Mouse (Mus musculus): ENCODE results near the gene Cyp2d40. TPM values are rescaled to one million over a fixed set of nuclear protein-coding genes. Genes with fewer than 3 reads are reported as not detected.
"Not testable (repeated sequence)": the region's sequence is repeated elsewhere in the genome, so short reads cannot be mapped to it uniquely, and the experiment has no call there.

Gene Cyp2d40
- polyA plus RNA-seq, 1 experiment from 2014 or later, result not detected

DNA sequence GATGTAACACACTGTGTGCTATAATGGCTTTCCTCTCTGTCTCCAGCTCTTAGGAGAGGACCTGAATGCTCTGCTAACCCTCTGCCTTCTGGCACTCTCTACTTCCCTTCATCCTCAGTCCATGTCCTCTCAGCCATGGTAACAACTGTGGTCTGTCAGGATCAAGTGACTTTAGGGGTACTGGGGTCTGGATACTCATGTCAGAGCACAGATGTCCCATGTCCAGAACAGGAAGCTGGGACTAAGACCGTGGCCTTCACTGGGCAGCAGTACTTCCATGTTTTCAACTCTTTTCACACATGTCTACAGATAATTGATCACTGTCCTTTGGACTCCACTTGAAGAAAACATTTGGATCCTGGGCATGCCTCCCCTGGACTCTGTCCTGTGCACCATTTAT lies 19.8 kb upstream of the Cyp2d40 start:
- 69% methylated on average over 1 of the region's 1 CpGs for WGBS
- no peaks in the 10 kb centered on the region for H3K4me1 ChIP-seq (replicated peaks)
- H3K27ac ChIP-seq, result no peak overlapping the region
- no peak overlapping the region for H3K4me3 ChIP-seq
- no peak for ATAC-seq (replicated peaks; ENCODE audit: insufficient number of reproducible peaks, insufficient read depth, low FRiP score, low read depth)
- no peaks in the 10 kb centered on the region for H3K36me3 ChIP-seq
- no peaks in the 10 kb centered on the region for H3K9me3 ChIP-seq (replicated peaks)
- H3K9ac ChIP-seq, result no peak overlapping the region
- H3K4me2 ChIP-seq, result no peak overlapping the region
- no peaks in the 10 kb centered on the region for H3K27me3 ChIP-seq

DNA sequence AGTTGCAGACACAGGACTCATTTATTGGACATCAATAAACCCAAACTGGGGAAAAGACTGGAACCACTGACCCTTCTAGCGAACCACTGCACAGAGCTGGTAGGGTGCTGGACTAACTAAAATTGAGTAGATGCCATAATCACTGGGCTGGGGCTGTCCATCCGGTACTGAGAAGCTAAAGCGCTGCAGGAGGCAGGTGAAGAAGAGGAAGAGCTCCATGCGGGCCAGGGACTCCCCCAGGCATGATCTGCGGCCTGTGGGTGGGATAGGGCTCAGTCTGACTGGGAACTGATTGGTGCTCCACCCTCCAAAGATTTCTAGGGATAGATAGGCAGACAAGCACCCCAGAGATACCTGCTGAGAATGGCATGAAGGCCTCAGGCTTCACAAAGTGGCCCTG lies 13.9 kb upstream of the Cyp2d40 start:
- WGBS, result 67% methylated on average over 5 of the region's 5 CpGs
- not testable (repeated sequence) for H3K27me3 ChIP-seq; ATAC-seq (replicated peaks; ENCODE audit: insufficient number of reproducible peaks, insufficient read depth, low FRiP score, low read depth)

DNA sequence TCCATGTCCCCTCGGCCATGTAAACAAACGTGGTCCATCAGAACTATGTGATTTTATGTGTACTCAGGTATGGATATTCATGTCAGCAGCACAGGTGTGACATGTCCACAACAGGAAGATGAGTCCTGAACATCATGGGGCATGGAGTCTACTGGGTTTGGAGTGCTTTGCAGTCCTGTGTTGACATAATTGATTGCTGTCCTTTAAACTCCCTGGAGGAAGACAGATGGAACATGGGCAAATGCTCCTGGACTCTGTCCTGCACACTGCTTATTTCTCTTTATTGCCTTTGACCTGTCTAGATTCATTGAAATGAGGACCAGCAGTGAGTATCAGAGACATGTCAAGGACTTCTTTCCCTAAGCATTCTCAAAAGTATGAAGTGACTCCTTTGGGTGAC lies 2.0 kb upstream of the Cyp2d40 start:
- H3K4me2 ChIP-seq, result no peak overlapping the region
- no peak for ATAC-seq (replicated peaks; ENCODE audit: insufficient number of reproducible peaks, insufficient read depth, low FRiP score, low read depth)
- H3K36me3 ChIP-seq, result no peaks in the 10 kb centered on the region
- no peak overlapping the region for H3K27ac ChIP-seq
- H3K4me1 ChIP-seq (replicated peaks), result no peaks in the 10 kb centered on the region
- H3K4me3 ChIP-seq, result no peak overlapping the region
- no peak overlapping the region for H3K9ac ChIP-seq
- no peaks in the 10 kb centered on the region for H3K9me3 ChIP-seq (replicated peaks)
- 71% methylated on average over 2 of the region's 2 CpGs for WGBS
- no peaks in the 10 kb centered on the region for H3K27me3 ChIP-seq

More for the DNA sequence above, 13.9 kb upstream of the Cyp2d40 start:
- not testable (repeated sequence) for H3K27ac ChIP-seq; H3K36me3 ChIP-seq; H3K9me3 ChIP-seq (replicated peaks); H3K9ac ChIP-seq; H3K4me3 ChIP-seq; H3K4me1 ChIP-seq (replicated peaks); H3K4me2 ChIP-seq

DNA sequence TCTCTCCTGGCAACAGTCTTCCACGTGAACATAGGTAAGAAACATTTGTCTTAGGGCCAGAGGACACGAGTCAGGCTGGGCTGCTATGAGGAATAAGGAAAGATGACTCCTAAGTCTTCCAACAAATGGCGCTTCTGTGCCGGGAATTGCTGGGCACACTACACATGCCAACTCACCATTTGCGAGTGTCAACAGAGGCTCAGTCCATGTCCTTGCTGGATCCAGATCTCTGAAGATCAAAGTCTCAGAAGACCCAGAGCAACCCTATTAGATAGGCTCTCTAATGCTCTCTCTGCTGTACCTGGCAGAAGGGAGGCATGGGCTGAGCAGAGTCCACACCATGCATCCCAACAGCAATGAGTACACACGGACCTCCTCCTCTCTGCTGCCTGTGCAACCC lies 898 bp upstream of the Cyp2d40 start:
- WGBS, result 71% methylated on average over 6 of the region's 6 CpGs
- Histone ChIP-seq H3K9me3 (replicated peaks) (no peaks in the 10 kb centered on the region), H3K27me3 (no peaks in the 10 kb centered on the region), H3K36me3 (no peaks in the 10 kb centered on the region), H3K4me1 (replicated peaks) (no peaks in the 10 kb centered on the region), H3K4me2 (no peak overlapping the region), H3K27ac (no peak overlapping the region), H3K9ac (no peak overlapping the region), H3K4me3 (no peak overlapping the region)
- no peak for ATAC-seq (replicated peaks; ENCODE audit: insufficient number of reproducible peaks, insufficient read depth, low FRiP score, low read depth)

DNA sequence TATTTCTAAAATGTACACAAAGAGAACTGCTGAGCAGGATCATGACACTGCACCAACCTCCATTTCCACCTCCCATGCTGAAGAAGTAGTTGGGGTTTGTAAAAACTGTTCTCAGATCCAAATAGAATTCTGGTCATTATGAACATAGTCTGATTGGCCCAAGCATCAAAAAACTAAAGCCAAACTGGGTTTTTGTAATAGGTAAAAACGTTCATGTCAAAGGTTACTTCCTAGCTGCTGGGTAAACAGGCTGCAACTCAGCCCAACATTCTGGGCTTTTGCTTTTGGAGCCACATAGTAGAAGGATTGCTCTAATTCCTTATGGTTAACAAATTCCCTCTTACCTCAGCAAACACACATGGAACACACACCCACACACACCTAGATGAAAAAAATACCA lies 15.8 kb downstream of the Cyp2d40 start:
- no peak overlapping the region for H3K27ac ChIP-seq
- no peaks in the 10 kb centered on the region for H3K27me3 ChIP-seq
- no peaks in the 10 kb centered on the region for H3K4me1 ChIP-seq (replicated peaks)
- no peaks in the 10 kb centered on the region for H3K36me3 ChIP-seq
- H3K4me2 ChIP-seq, result no peak overlapping the region
- H3K9me3 ChIP-seq (replicated peaks), result peaks cover 4% of the 10 kb centered on the region; the same call in 1 of the 2 replicates
- H3K9ac ChIP-seq, result no peak overlapping the region
- 40% methylated on average over 1 of the region's 1 CpGs for WGBS
- no peak for ATAC-seq (replicated peaks; ENCODE audit: insufficient number of reproducible peaks, insufficient read depth, low FRiP score, low read depth)
- H3K4me3 ChIP-seq, result no peak overlapping the region

DNA sequence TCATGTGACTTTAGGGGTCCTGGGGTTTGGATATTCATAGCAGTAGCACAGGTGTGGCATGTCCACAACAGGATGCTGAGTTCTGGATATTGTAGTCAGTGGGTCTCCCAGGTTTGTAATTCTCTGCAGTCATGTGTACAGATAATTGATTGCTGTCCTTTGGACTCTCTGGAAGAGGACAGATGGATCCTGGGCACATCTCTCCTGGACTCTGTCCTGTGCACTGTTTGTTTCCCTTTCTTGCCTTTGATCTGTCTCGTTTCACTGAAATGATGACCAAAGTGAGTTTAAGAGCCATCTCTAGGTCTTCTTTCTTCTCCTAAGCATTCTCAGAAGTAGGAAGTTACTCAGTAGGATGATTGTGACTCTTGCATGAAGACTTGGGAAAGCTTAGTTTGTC lies 16.5 kb downstream of the Cyp2d40 start:
- H3K9ac ChIP-seq, result no peak overlapping the region
- no peak for ATAC-seq (replicated peaks; ENCODE audit: insufficient number of reproducible peaks, insufficient read depth, low FRiP score, low read depth)
- H3K27ac ChIP-seq, result no peak overlapping the region
- H3K4me1 ChIP-seq (replicated peaks), result no peaks in the 10 kb centered on the region
- H3K27me3 ChIP-seq, result no peaks in the 10 kb centered on the region
- no peaks in the 10 kb centered on the region for H3K36me3 ChIP-seq
- H3K4me3 ChIP-seq, result no peak overlapping the region
- no peak overlapping the region for H3K4me2 ChIP-seq
- H3K9me3 ChIP-seq (replicated peaks), result peaks cover 4% of the 10 kb centered on the region; the same call in 1 of the 2 replicates
- 23% methylated on average over 1 of the region's 1 CpGs for WGBS

DNA sequence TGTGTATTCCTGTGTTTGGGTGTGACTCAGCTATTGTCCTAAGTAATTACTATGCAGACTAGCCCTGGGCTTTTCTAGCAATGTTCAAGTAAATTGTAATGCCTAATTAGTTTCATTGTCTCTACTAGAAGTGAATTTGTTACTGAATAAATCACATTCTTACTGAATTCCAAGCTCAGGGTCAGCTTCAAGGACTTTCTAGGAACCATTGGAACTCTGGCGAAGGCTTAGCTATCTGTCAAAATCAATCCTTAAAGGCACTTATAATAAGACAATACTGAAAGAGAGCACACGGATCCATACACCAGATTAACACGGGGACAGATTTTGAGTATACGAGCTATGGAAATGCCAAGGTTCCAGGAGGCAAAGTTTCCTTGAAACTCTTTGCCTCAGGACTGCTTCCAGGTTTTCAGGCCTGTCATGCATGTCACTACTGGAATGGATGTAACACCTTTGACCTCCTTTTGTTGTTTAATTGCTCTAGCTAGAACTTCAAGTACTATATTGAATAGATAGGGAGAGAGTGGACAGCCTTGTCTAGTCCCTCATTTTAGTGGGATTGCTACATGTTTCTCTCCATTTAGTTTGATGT lies 30.6 kb downstream of the Cyp2d40 start:
- not testable (repeated sequence) for H3K4me1 ChIP-seq (replicated peaks); H3K4me3 ChIP-seq; H3K4me2 ChIP-seq; H3K27ac ChIP-seq; ATAC-seq (replicated peaks; ENCODE audit: insufficient number of reproducible peaks, insufficient read depth, low FRiP score, low read depth); H3K36me3 ChIP-seq; H3K27me3 ChIP-seq; H3K9me3 ChIP-seq (replicated peaks); H3K9ac ChIP-seq
- 82% methylated on average over 4 of the region's 4 CpGs for whole genome bisulfite sequencing

Small RNA genes lying within 50 kb of the gene (microRNA-seq; reads per million reads assigned to microRNA genes)
- gene Gm27618, result not detected

Other genes starting within 250 kb of the Cyp2d40 start
- gene Cyp2d12, start 209.1 kb downstream of the Cyp2d40 start, polyA plus RNA-seq (2015; fragmentation: Nextera tagmentation; extraction: Ambion mirVana), result not detected in 2 replicates
- gene Cyp2d34, start 143.2 kb downstream of the Cyp2d40 start, polyA plus RNA-seq (2015; fragmentation: Nextera tagmentation; extraction: Ambion mirVana), result not detected in 2 replicates
- 0.08 and 0.27 TPM in 2 replicates for gene Cyp2d26, start 30.1 kb upstream of the Cyp2d40 start, polyA plus RNA-seq (2015; fragmentation: Nextera tagmentation; extraction: Ambion mirVana)
- gene Tcf20, start 223.7 kb upstream of the Cyp2d40 start, polyA plus RNA-seq (2015; fragmentation: Nextera tagmentation; extraction: Ambion mirVana), result 4.2 and 5.2 TPM in 2 replicates